Mouse (Mus musculus) layer of hippocampus, adult 11-12 months (tissue): ENCODE data around the gene Parg.
"Not testable (repeated sequence)": the region's sequence is repeated elsewhere in the genome, so short reads cannot be mapped to it uniquely, and the experiment has no call there.

Experiments used
- DNase-seq: peaks from one replicate; pipeline ENCODE4 v3.0.0; 2022; ENCODE audit warnings: low spot score

Gene Parg

DNA sequence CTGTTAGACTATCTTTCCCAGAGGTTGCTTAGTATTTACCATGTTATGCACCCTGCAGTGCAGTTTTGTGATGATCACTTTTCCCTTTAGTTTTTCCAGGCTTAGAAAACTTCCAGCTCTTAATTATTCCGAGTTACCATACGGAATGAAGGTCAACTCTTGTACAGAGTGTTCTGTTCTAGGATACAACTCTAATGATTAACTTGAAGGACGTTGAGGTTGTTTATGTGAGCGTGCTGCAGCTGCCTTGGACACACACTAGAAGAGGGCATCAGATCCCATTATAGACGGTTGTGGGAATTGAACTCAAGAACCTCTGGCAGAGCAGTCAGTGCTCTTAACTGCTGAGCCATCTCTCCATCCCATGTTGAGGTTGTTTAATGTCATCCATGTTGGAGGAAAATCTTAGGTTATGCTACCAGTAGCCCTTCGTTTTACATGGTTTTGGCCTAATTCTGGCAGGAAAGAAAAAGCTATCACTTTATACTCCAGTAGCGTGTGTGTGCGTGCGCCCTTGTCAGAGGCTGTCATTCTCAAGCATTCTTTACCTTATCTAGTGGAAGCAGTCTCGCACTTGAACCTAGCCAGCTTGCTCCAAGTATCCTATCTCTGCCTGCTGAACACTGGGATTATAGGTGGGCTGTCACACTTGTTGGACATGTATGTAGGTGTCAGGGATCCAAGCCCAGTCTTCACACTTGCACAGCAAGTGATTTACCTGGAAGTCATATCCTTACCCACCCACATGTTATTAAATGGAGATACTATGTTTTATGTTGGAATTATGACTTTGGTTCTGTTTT is 22.2 kb upstream of the Parg start:
- DNase-seq, result no peak

DNA sequence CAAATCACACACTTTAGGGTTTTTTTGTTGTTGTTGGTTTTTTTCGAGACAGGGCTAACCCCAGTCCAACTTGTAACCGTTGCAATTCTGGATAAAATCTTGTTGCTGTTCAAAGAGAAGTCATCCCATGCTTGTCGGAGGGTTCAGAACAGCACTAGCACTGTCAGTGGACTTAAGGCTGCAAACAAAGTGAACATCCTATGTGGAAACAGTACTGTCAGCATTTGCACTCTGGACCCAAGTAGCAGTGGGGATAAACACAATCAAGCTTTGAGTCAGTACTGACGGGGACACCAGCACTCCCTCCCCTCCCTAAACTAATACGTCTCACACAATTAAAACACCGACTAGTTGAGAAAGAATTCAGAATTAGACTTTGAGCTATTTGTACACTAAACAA is 20.9 kb upstream of the Parg start:
- no peak for DNase-seq

GRCm38 (mm10) chr14:32183846-32184245 is 17.9 kb upstream of the Parg start:
- no peak for DNase-seq

DNA sequence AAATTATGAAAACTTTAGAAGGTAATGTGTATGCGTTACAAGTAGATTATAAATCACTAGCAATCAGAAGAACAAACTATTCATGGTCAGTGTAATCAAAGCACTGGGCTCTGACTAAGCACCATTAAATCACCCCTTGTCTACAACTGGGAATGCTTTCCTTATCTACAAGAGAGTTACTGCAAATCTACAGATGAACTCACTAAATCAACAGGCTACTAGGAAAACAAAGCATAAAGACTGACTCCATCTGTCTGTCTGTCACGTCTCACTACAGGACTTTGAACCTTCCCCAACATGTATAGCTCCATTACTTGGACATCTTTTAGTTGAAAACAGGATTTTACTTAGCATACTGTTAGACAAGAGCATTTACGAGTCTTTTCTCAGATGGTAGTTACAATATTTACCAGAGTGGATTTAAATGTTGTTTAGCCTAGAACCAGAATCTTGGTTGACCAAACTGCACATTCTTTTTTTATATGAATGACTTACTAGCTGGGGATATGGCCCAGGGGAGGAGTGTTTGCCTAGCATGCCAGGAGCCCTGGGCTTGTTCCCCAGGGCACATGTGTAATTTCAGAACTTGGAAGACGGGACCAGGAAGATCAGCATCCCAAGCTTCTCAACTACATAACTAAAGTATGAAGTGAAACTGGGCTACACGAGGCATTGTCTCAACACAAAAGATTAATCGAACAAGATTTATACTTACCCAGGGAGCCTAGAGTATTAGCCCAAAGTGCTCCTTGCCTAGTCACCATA is 10.9 kb upstream of the Parg start:
- no peak for DNase-seq

DNA sequence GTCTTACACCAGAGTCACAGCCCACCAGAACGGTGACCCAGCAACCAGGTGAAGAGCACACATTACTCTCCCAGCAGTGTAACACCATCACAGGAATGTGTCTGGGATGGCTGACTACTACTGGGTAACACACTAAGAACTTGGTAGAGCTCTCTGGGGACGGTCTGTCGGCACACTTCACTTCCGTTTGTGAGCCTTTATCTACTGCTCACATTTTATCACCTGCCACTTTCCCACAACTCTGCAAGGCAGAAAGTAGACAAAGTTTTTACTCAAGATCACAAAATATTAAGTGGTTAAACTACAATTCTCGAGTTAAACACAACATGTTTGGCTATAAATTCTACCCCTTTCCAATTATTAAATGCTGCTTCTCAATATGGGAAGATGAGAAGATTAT is 9.8 kb upstream of the Parg start:
- no peak for DNase-seq

GRCm38 (mm10) chr14:32192437-32192836 is 9.3 kb upstream of the Parg start:
- DNase-seq, result peak; percentile 28

GRCm38 (mm10) chr14:32193557-32193956 is 8.2 kb upstream of the Parg start:
- not testable (repeated sequence) for DNase-seq

DNA sequence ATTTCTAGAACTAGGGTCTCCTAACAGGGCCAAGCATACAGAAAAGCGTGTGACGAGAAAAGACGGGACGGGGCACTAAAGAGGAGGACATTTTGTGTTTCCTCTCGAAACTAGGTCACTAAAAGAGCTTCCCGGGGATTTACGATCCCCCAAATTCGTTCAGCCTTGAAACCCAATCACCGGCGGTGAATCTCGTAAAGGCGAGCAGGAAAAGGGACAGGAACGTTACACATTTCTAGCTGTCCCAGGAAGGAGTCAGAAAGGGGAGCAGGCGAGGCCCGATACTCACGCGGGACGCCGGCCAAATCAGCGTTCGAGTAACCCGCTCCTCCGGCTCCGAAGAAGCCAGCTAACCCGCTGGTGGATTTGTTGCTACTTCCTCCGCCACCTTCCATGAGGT is 395 bp upstream of the Parg start:
- DNase-seq, result no peak

DNA sequence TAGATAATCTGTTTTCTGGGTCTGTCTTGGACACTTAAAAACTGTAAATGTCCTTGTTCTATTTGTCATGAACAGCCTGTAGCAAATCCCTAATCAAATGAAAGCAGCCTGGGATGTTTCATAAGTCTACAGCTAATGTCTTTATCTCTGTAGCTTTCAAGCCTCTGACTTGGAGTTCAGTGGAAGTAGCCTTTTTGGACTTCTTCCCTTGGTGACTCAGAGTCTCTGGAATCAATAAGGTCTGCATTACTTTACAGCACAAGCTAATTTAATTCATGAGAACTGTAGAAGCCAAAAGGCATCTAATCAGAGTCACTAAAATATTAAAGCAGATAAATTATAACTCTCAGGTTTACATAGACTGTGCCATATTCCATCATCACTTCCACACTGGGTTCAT is 24.9 kb downstream of the Parg start:
- DNase-seq, result no peak

DNA sequence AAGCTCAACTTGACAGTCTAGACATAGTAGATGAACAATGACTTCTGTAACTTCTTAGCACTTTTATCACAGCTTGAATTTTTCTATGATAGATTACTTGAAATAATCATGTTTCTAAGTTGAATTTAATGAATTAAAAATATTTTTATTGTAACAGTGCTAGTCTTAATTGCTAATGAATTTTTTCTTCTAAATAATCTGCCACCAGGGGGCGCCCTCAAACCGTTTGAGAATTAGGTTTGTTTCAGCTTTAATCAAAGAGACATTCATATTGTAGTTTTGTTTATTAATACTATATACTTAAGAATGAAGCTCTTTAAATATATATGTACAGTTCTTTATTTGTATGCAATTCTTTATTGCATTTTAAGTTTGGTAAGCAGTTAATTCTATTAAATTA is 27.2 kb downstream of the Parg start:
- DNase-seq, result peak; percentile 74

- DNase-seq, result peak; percentile 48
Measured at GRCm38 (mm10) chr14:32242401-32242800, 40.7 kb downstream of the Parg start.

- no peak for DNase-seq
Measured at GRCm38 (mm10) chr14:32246019-32246418, 44.3 kb downstream of the Parg start.

DNA sequence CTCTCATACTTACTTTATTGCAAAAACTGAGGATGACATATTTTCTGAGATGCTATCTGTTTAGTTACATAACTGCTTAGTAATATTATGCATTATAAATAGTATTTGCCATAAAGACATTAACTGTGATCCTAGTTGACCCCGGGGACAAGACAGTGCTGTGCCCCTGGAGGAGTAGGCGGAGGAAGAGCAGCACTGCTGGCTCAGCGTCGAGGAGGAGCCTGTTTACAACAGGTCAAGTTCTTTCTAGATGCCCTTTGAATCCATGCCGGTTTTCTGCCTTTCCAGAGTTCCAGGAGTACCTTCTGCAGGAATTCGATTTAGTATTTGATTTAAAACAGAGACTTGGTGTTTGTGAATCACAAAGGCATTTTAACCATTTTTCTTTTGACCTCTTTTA is 47.9 kb downstream of the Parg start:
- DNase-seq, result no peak

DNA sequence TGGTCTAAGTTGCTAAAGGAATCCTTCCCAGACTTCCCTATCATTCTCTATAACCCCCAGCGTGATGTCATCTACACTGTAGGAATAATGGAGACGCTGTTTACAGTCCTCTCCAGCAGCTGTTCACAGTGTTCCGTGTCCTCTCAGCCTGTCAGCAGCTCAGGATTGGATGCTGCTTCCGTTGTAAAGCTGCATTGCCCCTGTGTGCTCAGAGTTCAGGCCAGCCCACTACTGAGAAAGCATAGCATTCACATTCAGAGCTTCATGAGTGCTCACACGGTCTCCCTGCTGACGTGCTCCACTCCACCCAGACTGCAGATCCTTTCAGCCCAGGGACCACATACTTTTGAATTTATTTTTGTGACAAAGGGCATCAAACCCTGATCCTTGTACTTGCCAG is 59.1 kb downstream of the Parg start:
- DNase-seq, result no peak

- no peak for DNase-seq
Measured at GRCm38 (mm10) chr14:32261741-32262140, 60.0 kb downstream of the Parg start.

GRCm38 (mm10) chr14:32268999-32269398 is 67.2 kb downstream of the Parg start:
- no peak for DNase-seq

DNA sequence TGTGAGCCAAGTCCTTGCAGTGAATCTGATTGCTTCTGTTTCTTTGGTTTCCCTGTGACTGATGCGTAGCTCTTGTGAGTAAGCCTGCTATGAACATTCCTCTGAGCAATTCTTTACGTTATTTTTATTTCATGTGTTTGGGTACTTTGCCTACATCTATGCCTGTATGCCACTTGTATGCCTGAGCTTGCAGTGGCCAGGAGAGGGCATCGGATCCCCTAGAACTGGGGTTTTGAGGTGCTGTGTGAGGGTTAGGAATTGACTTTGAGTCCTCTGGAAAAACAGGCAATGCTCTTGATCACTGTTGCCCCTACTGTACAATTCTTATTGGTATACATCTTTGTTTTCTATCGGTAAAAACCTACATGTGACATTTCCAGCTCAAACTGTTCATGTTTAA is 67.8 kb downstream of the Parg start:
- DNase-seq, result peak; percentile 19

DNA sequence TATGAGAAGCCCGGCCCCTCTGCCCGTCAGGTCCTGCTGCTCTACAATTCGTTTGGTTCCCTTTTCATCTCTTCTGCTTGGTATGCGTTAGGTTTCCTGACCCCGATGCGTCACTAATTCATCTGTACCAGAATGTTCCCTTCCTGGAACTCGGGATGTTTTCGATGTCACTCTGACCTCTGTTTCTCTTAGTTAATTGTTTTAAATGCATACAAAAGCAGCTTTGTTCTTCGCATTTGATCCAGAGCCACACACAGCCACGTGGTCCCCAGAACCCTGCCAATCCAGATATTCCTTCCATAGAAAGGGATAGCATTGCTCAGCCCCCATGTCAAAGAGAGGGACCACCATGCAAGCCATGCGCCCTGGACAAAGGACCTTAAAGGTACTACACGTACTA is 99.9 kb downstream of the Parg start:
- DNase-seq, result peak; percentile 73

DNA sequence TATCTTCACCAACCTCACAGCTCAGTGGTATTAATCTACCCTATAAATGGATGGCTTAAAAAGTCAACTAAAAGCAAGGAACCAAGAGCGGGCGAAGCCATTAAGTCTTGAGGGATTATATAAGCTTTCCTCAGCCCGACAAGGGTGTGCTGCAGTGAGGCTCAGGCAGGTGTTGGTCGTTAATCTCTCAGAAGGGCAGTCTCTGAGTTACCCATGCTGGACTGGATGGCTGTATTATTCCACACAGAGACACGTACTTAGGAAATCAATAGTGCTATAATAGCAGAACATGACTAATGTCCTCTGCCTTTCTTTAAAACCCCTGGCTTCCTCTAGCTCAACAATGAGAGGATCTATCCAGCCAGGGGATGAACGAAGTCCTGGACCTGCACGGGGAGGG is 100.7 kb downstream of the Parg start:
- no peak for DNase-seq

DNA sequence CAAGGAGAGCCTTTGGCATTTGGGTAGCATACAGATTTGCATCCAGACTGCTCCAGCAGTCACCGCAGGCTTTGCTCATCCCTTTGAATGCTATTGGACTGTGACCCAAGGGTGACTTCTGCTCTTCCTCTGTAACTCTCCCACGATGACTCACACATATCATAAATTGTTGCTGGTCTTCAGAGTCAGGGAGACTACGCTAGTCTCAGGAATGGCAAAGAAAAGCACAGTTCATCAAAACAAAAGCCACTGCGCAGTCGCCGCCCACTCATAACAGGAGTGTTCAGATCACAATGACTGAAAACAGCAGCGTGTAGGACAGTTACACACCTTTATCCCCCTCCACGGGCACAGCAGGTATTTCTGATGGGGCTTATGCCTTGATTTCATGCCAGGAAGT is 103.2 kb downstream of the Parg start:
- no peak for DNase-seq

- peak; percentile 81 for DNase-seq
Measured at GRCm38 (mm10) chr14:32309876-32310275, 108.1 kb downstream of the Parg start.

DNA sequence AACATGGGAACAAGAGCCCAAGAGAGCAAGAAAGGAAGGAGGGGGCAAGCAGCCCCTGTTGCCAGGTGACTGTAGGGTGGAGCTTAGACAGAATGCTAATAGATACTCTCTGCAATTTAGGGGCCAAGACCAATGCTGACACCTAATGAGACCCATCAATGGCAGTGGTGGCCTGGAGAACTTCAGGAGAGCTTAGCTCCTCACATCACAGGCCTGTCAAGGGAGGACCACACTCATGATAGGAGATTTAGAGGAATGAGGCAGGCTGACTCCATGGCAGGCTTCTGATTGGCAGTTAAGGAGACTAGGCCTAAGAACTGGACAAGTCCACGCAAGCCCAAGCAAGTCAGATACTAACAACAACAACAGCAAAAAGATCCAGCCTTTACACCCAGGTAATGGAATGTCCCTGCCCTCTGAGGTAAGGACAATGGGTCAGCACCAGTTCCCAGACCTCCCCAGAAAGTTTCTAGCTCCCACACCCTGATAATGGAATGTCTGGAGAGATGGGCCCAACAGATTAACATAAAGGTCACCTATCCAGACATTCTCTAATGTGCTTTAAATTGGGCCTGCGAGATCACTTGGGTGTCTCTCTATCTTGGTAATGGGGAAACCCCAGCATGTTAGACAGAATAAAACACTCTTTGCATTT is 109.8 kb downstream of the Parg start:
- DNase-seq, result no peak

- no peak for DNase-seq
Measured at GRCm38 (mm10) chr14:32317822-32318221, 116.1 kb downstream of the Parg start.
